Mouse (Mus musculus) CH12.LX (cell line): ENCODE measurements at regions not wholly inside any gene's neighbourhood (a gene's known extent, or its start where the extent isn't known, plus 50 kb on each side); places are given as distances from the start of the nearest gene placed in this dataset.

Experiments used
- BHLHE40 ChIP-seq: IDR thresholded peaks from 2 replicates; pipeline ENCODE4 v1.6.1; 2011; ENCODE audit warnings: mild to moderate bottlenecking, low read depth, low read length, improper control_type of control experiment
- E2F4 ChIP-seq: IDR thresholded peaks from 2 replicates; pipeline ENCODE4 v1.6.1; 2011; ENCODE audit warnings: low read depth, low read length, improper control_type of control experiment; ENCODE audit not compliant: insufficient replicate concordance
- KAT2A ChIP-seq: IDR thresholded peaks from 2 replicates; pipeline ENCODE4 v1.6.1; 2012; ENCODE audit warnings: low read length, improper control_type of control experiment, inconsistent platforms; ENCODE audit not compliant: insufficient replicate concordance
- MXI1 ChIP-seq: IDR thresholded peaks from 2 replicates; pipeline ENCODE4 v1.6.1; 2011; ENCODE audit warnings: mild to moderate bottlenecking, low read depth, low read length, improper control_type of control experiment
- POLR2A ChIP-seq: IDR thresholded peaks from 2 replicates; pipeline ENCODE4 v1.6.1; 2011; ENCODE audit warnings: low read depth, mild to moderate bottlenecking, improper control_type of control experiment, low read length
- TCF12 ChIP-seq: IDR thresholded peaks from 2 replicates; pipeline ENCODE4 v1.6.1; 2014; ENCODE audit warnings: low read depth, mild to moderate bottlenecking, inconsistent platforms, low read length, improper control_type of control experiment
- UBTF ChIP-seq: IDR thresholded peaks from 2 replicates; pipeline ENCODE4 v1.6.1; 2012; ENCODE audit warnings: low read depth, mild to moderate bottlenecking, inconsistent platforms, low read length, improper control_type of control experiment, moderate library complexity
- ZKSCAN1 ChIP-seq: IDR thresholded peaks from 2 replicates; pipeline ENCODE4 v1.6.1; 2012; ENCODE audit warnings: low read depth, inconsistent platforms, low read length, improper control_type of control experiment, borderline replicate concordance

GRCm38 (mm10) chr2:137437741-137438140 is 321.3 kb upstream of the Jag1 start:
- TF ChIP-seq POLR2A: no peak
- TF ChIP-seq MXI1: no peak
- no peak for TF ChIP-seq E2F4
- no peak for TF ChIP-seq KAT2A
- TF ChIP-seq TCF12: no peak
- no peak for TF ChIP-seq ZKSCAN1
- no peak for TF ChIP-seq BHLHE40
- no peak for TF ChIP-seq UBTF
